Mouse (Mus musculus) forebrain, postnatal 0 days (tissue): ENCODE results near the gene Eif5b. TPM values are rescaled to one million over a fixed set of nuclear protein-coding genes. Genes with fewer than 3 reads are reported as not detected.
A peak's percentile ranks its signal among the peaks of the same experiment; 100 is the strongest.
"Not testable (repeated sequence)": the region's sequence is repeated elsewhere in the genome, so short reads cannot be mapped to it uniquely, and the experiment has no call there.

Source experiments
- ATAC-seq: fragments of 200-750 bp; cut with Nextera tagmentation; 2 replicates; pipeline ENCODE4 v1.8.0; 2017; ENCODE audit warnings: mild to moderate bottlenecking, moderate library complexity
- DNase-seq: peaks from one replicate; pipeline ENCODE4 v3.0.0-alpha.2; 2015
- H3K27ac ChIP-seq: fragments of 300-500 bp; sonication (generic); 2 replicates; pipeline ENCODE4 v1.5.1; 2014; ENCODE audit warnings: low read depth, mild to moderate bottlenecking, antibody characterized with exemption, low read length, moderate library complexity, mixed read lengths
- H3K27me3 ChIP-seq: fragments of 300-500 bp; sonication (generic); 2 replicates; pipeline ENCODE4 v1.6.1; 2014; ENCODE audit warnings: mild to moderate bottlenecking, low read length, mixed read lengths; ENCODE audit not compliant: insufficient read depth
- H3K36me3 ChIP-seq: fragments of 300-500 bp; sonication (generic); 2 replicates; pipeline ENCODE4 v1.6.1; 2014; ENCODE audit warnings: mild to moderate bottlenecking, moderate library complexity; ENCODE audit not compliant: insufficient read depth
- H3K4me1 ChIP-seq: fragments of 300-500 bp; sonication (generic); 2 replicates; pipeline ENCODE4 v1.6.1; 2014; ENCODE audit warnings: antibody characterized with exemption; ENCODE audit not compliant: insufficient read depth
- H3K4me2 ChIP-seq: fragments of 300-500 bp; sonication (generic); 2 replicates; pipeline ENCODE4 v1.6.1; 2014; ENCODE audit warnings: low read depth, mild to moderate bottlenecking, moderate library complexity
- H3K4me3 ChIP-seq: fragments of 300-500 bp; sonication (generic); 2 replicates; pipeline ENCODE4 v1.5.1; 2014; ENCODE audit warnings: low read depth, low read length, mixed read lengths
- H3K9ac ChIP-seq: fragments of 300-500 bp; sonication (generic); 2 replicates; pipeline ENCODE4 v1.6.1; 2014; ENCODE audit warnings: mild to moderate bottlenecking
- H3K9me3 ChIP-seq: fragments of 300-500 bp; sonication (generic); 2 replicates; pipeline ENCODE4 v1.6.1; 2016; ENCODE audit warnings: low read length
- CTCF ChIP-seq: sonication (generic); IDR thresholded peaks from 2 replicates; pipeline ENCODE4 v1.5.1; 2016; ENCODE audit warnings: antibody characterized with exemption, control low read depth, low read depth
- WGBS: fragments of 180-500 bp; shearing (Covaris S2); extraction: QIAGEN DNeasy Blood & Tissue Kit; methylation state at CpG from one replicate; pipeline ENCODE4 v1.1.7; 2014; 5-methylcytosine and 5-hydroxymethylcytosine counted together
- polyA plus RNA-seq: library from polyadenylated mRNA; unstranded; fragments of >200 nt; fragmentation: Nextera tagmentation; extraction: Ambion mirVana; gene quantifications from 2 replicates; pipeline ENCODE4 v1.2.1, GENCODE M21; 2015
- total RNA-seq: library from RNA; depleted of rRNA; stranded (reverse); fragments of >200 nt; gene quantifications from 2 replicates; pipeline ENCODE4 v1.2.3, GENCODE M21; 2014

Gene Eif5b
- total and polyA plus RNA-seq, 2 experiments from 2014 or later, result 18.1 to 21.6 TPM

GRCm38 (mm10) chr1:38035521-38035920 lies 37.7 kb downstream of the Eif5b start:
- no peaks in the 10 kb centered on the region for H3K4me1 ChIP-seq
- ATAC-seq, result no peak

DNA sequence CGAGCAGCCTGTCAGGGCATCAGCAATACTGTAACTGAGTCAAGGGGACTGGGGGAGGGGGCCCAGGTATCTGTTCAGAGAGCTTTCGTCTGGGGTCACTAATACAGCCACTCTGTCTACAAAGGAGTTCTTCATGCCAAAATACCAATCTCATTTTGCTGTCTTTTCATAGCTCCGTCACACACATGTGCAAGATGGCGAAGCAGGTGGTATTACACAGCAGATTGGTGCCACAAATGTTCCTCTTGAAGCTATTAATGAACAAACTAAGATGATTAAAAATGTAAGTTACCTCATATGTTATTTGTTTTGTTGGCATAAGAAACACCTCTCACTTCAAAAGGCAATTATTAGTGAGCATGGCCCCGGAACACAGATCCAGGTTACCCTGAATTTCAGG lies 39.6 kb downstream of the Eif5b start:
- no peak overlapping the region for H3K9ac ChIP-seq
- H3K4me3 ChIP-seq, result no peak overlapping the region
- no peaks in the 10 kb centered on the region for H3K4me1 ChIP-seq
- H3K36me3 ChIP-seq, result peaks cover 51% of the 10 kb centered on the region
- 82% methylated on average over 5 of the region's 5 CpGs for WGBS
- H3K4me2 ChIP-seq, result no peak overlapping the region
- H3K9me3 ChIP-seq, result no peaks in the 10 kb centered on the region
- DNase-seq, result peak; percentile 29
- H3K27me3 ChIP-seq, result no peaks in the 10 kb centered on the region
- ATAC-seq, result no peak
- no peak overlapping the region for H3K27ac ChIP-seq
- no peak for TF ChIP-seq CTCF

More at GRCm38 (mm10) chr1:38035521-38035920, 37.7 kb downstream of the Eif5b start:
- TF ChIP-seq CTCF, result no peak
- Histone ChIP-seq H3K4me3 (no peak overlapping the region), H3K4me2 (no peak overlapping the region), H3K27me3 (no peaks in the 10 kb centered on the region), H3K9ac (no peak overlapping the region), H3K9me3 (no peaks in the 10 kb centered on the region), H3K27ac (no peak overlapping the region), H3K36me3 (peaks cover 49% of the 10 kb centered on the region)
- no peak for DNase-seq
- 91% methylated on average over 4 of the region's 4 CpGs for WGBS

DNA sequence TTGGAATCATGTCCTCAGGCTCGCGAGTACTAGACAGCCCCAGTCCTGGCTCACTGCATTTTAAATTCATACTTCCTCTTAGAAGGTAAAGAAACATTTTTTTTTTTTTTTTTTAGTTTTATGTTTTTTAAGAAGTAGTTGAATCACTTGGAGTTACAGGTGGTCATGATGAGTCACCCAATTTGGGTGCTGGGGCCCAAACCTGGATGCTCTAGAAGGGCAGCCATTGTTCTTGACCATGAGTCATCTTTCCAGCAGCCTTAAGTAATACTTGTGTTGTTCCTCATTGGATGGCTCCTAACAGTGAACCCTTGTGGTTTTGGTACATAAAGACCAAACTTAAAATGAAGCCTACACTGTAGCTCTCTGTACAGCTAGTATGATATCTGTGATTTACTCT lies 41.1 kb downstream of the Eif5b start:
- no peak overlapping the region for H3K4me3 ChIP-seq
- peaks cover 49% of the 10 kb centered on the region for H3K36me3 ChIP-seq
- TF ChIP-seq CTCF, result no peak
- H3K9me3 ChIP-seq, result no peaks in the 10 kb centered on the region
- H3K4me1 ChIP-seq, result no peaks in the 10 kb centered on the region
- H3K4me2 ChIP-seq, result no peak overlapping the region
- DNase-seq, result no peak
- H3K27me3 ChIP-seq, result no peaks in the 10 kb centered on the region
- no peak overlapping the region for H3K27ac ChIP-seq
- ATAC-seq, result no peak
- H3K9ac ChIP-seq, result no peak overlapping the region
- WGBS, result 88% methylated on average over 2 of the region's 2 CpGs

DNA sequence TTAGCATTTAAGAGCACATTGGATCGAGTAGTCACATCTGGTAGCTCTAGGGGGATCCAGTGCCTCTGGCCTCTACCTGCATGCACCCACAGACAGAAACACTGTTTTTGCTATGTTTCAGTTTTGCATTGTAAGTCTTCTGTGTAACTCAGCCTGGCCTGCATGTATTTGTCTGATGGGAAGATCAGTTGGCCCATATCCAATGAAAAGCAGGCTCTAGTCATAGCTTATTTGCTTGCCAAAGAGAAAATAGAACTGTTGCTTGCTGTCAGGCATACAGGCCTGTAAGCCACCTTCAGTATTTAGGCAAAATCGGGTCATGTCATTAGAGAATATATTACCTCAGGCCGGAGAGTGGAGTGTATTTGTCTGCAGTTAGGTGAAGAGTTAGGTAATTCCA lies 50.3 kb downstream of the Eif5b start:
- Histone ChIP-seq H3K27me3 (no peaks in the 10 kb centered on the region), H3K9me3 (no peaks in the 10 kb centered on the region), H3K27ac (no peak overlapping the region), H3K36me3 (peaks cover 83% of the 10 kb centered on the region), H3K9ac (no peak overlapping the region), H3K4me3 (no peak overlapping the region), H3K4me1 (no peaks in the 10 kb centered on the region), H3K4me2 (no peak overlapping the region)
- ATAC-seq, result no peak
- no peak for TF ChIP-seq CTCF
- no peak for DNase-seq
- 89% methylated on average over 3 of the region's 3 CpGs for WGBS

DNA sequence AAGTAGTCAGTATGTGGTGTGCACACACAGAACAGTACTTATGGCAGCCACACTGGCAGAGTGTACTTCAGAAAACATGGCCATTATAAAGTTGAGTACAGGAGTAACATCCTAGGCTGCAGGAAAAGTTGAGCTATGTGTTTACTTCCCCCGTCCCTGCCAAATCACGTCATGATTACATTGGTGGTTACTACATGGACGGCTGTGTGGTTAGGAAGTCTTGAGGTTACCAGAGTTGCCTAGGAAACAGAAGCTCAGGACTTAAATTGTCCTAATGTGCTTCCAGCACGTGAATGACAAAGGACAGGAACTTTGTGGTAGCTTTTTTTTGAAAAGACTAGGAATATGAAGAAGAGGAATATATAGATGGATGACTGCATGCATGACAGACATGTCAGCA lies 51.8 kb downstream of the Eif5b start:
- DNase-seq (no peak), ATAC-seq (no peak)
- no peaks in the 10 kb centered on the region for H3K9me3 ChIP-seq
- H3K4me3 ChIP-seq, result no peak overlapping the region
- no peak overlapping the region for H3K9ac ChIP-seq
- no peak for TF ChIP-seq CTCF
- peaks cover 92% of the 10 kb centered on the region for H3K36me3 ChIP-seq
- no peaks in the 10 kb centered on the region for H3K27me3 ChIP-seq
- H3K4me1 ChIP-seq, result no peaks in the 10 kb centered on the region
- WGBS, result 64% methylated on average over 4 of the region's 4 CpGs
- no peak overlapping the region for H3K4me2 ChIP-seq
- H3K27ac ChIP-seq, result no peak overlapping the region

GRCm38 (mm10) chr1:38055176-38055575 lies 57.4 kb downstream of the Eif5b start:
- Histone ChIP-seq H3K9me3 (no peaks in the 10 kb centered on the region), H3K9ac (no peak overlapping the region), H3K27ac (no peak overlapping the region), H3K4me3 (no peak overlapping the region), H3K27me3 (no peaks in the 10 kb centered on the region), H3K36me3 (peaks cover 81% of the 10 kb centered on the region), H3K4me2 (no peak overlapping the region), H3K4me1 (no peaks in the 10 kb centered on the region)
- TF ChIP-seq CTCF, result no peak
- 87% methylated on average over 5 of the region's 5 CpGs for WGBS
- ATAC-seq (no peak), DNase-seq (no peak)

DNA sequence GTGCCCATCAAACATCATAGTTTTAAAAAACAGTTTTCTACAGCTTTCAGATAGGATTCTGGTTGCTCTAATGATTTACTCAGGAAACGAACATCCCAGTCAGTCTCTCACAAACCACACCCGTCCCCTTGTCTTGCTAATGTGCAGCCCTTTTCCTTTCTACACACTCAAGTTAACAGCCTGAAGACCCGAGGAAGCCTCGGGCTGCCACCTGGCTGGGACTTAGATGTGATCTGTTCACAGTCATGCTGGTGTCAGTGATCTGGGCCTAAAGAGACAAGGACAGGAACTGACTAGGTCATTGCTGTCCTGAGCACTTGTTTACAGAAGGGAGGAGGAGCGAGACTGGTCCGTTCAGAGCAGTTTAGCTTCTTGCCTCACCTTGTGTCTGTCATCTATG lies 60.6 kb downstream of the Eif5b start:
- Histone ChIP-seq H3K27me3 (no peaks in the 10 kb centered on the region), H3K4me3 (no peak overlapping the region), H3K36me3 (peaks cover 70% of the 10 kb centered on the region), H3K9ac (no peak overlapping the region), H3K4me2 (no peak overlapping the region), H3K4me1 (no peaks in the 10 kb centered on the region), H3K9me3 (no peaks in the 10 kb centered on the region), H3K27ac (no peak overlapping the region)
- ATAC-seq (no peak), DNase-seq (no peak)
- no peak for TF ChIP-seq CTCF
- 84% methylated on average over 6 of the region's 6 CpGs for WGBS

GRCm38 (mm10) chr1:38062156-38062555 lies 64.3 kb downstream of the Eif5b start:
- H3K27ac ChIP-seq, ATAC-seq, H3K4me3 ChIP-seq, H3K9me3 ChIP-seq, H3K4me2 ChIP-seq, H3K9ac ChIP-seq, DNase-seq, H3K27me3 ChIP-seq, H3K4me1 ChIP-seq: not testable (repeated sequence)
- H3K36me3 ChIP-seq, result peaks cover 65% of the 10 kb centered on the region
- 74% methylated on average over 2 of the region's 2 CpGs for WGBS
